Mouse (Mus musculus): ENCODE results near the gene Esp24. TPM values are rescaled to one million over a fixed set of nuclear protein-coding genes. Genes with fewer than 3 reads are reported as not detected.
"Not testable (repeated sequence)": the region's sequence is repeated elsewhere in the genome, so short reads cannot be mapped to it uniquely, and the experiment has no call there.

Esp24 gene
- total RNA-seq (2021): not detected

DNA sequence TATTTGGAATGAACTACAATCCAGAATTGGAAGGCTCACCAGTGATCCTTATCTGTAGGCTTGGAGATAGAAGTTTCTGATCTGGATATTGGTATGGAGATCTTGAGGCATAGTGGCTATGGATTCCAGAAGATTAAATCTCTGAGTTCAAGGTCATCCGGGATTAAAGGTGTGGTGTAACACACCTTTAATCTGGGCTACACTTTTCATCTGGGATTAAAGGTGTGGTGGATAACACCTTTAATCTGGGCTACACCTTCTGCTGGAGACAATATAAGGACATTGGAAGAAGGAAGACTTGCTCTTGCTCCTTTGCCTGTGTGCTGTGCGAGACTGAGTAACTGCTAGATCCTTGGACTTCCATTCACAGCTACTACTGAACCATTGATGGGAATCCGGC is at the start of gene Esp24:
Gene Esp24 (plus strand): TSS at position 301 of the 400 bp plus-strand sequence.
- DNase-seq: not testable (repeated sequence)

DNA sequence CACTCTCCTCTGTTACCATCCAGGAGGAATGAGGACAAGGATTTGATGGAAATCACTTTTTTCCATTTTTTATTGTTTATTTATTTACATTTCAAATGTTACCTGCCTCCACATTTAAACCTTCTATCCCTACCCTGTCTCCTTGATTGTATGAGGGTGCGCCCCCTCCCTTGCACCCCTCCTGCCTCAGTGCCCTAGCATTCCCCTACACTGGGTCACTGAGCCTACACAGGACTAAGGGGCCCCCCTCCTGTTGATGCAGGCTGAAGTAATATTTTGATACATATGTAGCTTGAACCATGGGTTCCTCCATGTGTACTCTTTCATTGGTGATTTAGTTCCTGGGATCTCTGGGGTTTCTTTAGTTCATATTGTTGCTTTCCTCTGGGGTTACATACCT is 26.6 kb upstream of the Esp24 start:
- DNase-seq: no peak

DNA sequence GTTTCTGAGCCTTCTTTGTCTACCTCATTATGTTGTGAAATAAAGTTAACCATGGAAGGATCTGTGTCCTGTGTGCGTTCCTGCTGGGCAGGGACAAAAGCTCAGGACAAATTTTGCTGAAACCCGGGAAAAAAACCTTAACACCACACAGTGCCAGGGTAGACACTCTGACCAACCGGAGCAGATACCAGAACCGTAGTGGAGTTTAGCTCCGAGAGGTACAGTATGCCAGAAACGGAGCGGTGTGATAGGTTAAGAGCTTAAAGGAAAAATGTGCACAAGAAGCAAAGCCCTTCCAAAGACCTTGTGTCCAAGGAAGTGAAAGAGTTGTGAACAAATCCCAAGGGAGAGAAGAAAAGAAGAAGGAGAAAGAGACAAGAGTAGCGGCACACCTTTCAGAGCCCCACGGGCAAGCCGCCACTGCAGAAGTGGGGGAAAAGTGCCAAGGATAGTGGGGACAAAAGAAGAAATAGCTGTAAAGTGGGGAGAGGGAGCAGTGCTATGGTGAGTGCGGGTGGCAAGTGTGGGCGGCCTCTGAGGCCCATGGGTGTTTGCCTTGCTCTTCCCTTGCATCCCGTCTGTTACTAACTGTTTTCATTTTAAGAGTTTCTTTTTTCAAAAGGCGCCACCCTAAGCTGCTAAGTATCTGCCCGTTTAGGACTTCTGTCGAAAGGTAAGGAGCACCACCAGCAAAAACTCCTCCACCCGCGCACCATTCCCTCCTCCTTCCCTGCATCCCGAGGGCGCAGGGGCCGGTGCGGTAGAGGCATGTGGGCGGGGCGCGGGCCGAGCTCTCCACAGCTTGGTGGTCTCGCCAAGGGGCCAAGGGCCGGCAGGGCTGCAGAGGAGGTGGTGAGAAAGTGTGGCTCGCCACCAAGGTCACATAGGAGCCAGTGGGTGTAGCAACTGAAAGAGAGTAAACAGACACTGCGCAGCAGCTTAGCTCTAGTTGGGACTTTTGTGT is 25.5 kb upstream of the Esp24 start:
- DNase-seq: no peak

DNA sequence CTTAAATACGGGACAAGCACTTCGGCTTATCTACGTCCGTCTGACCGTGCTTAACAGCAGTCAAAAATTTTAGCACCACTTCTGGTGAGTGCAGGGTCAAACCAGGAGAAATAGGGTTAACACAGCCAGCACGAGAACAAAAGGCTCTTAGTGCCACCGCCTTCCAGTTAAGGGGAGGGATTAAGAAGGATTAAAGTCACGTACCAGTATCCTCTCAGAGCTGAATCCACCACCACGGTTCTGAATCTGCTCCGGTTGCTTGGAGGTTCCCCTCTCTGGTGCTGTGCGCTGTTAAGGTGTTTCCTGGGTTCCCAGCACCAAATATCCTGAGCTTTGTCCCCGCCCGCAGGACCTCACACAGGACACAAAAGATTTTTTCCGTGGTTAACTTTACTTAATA is 19.3 kb upstream of the Esp24 start:
- no peak for DNase-seq

DNA sequence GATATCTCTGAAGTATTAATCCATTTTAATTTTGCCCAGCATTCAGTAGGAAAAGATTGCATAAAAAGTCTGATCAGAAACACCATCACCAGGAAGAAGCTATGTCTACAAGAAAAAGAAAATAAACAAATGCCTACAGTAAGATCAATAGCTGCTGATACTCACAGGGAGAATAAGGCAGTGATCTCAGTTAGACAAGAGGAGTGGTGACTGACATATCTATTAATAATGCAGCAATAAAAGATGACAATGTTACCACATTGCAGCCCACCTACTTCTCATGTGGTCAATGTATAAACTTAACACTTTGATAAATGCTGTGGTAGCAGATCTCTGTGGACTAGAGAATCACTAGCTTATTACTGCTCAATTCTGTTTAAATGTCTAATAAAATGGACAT is 6.7 kb downstream of the Esp24 start, which contains the start of gene Gm21903:
Gene Gm21903 (minus strand): TSS at position 101 of the 400 bp plus-strand sequence.
- DNase-seq: no peak

DNA sequence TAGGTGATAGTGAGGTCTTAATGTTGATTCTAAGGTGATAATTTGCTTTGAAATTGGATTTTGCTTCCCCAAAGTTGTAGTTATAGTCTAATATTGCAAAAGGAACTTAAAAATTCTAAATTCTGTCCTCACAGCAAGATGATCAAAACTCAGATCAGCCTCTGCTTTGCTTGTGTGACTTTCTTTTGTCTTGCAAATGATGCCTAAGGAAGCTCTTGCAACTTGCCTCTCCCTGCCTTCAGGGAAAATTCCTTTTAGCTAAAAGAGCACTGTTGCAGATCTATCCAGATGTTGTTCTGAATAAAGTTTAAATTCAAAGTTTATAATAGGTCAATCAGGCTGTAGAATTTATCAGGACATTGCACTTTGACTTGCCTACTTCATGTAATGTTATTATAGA is 27.1 kb downstream of the Esp24 start:
- DNase-seq: no peak

DNA sequence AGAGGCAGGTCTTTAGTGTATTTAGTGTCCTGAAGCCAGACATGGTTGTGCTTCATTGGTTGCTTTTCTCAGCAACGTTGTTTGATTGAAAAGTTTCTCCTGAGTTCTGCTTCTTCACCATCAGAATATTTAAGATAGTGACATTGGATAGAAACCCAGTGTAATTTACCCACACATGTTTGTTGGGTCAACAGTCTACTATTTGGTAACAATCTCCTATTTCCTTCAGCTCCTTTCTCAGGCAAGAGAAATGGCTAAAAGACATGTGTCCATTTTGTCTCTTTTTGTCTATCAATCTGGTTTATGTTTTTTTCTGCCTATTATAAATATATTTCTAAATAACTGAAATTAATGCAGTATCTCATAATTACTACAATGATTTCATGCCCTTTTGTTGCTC is 40.4 kb downstream of the Esp24 start, which contains the start of gene Esp23:
Gene Esp23 (minus strand): TSS at position 101 of the 400 bp plus-strand sequence.
- DNase-seq: no peak

Other genes with a start within 250 kb of the Esp24 start
- gene Gm21903, start 6.6 kb downstream of the Esp24 start, total RNA-seq (2021): not detected
- not detected for gene Esp23, start 40.3 kb downstream of the Esp24 start, total RNA-seq (2021)
- not detected for gene Esp22, start 58.6 kb downstream of the Esp24 start, total RNA-seq (2021)

Data from layer of hippocampus, postnatal 36 days (tissue).